Mouse (Mus musculus) brain, embryonic 14.5 days (tissue): ENCODE data around the gene Bcor.

Source experiments
- CTCF ChIP-seq: fragments of 200-500 bp; IDR thresholded peaks from 2 replicates; pipeline ENCODE4 v1.5.1; 2012; ENCODE audit warnings: inconsistent platforms, mild to moderate bottlenecking, moderate library complexity, borderline replicate concordance; ENCODE audit not compliant: insufficient read depth, insufficient read length; ENCODE audit errors: extremely low read depth
- POLR2A ChIP-seq: fragments of 200-500 bp; IDR thresholded peaks from 2 replicates; pipeline ENCODE4 v1.6.1; 2012; ENCODE audit warnings: mild to moderate bottlenecking, inconsistent platforms, borderline replicate concordance; ENCODE audit not compliant: poor library complexity, insufficient read depth, insufficient read length, severe bottlenecking; ENCODE audit errors: extremely low read depth

DNA sequence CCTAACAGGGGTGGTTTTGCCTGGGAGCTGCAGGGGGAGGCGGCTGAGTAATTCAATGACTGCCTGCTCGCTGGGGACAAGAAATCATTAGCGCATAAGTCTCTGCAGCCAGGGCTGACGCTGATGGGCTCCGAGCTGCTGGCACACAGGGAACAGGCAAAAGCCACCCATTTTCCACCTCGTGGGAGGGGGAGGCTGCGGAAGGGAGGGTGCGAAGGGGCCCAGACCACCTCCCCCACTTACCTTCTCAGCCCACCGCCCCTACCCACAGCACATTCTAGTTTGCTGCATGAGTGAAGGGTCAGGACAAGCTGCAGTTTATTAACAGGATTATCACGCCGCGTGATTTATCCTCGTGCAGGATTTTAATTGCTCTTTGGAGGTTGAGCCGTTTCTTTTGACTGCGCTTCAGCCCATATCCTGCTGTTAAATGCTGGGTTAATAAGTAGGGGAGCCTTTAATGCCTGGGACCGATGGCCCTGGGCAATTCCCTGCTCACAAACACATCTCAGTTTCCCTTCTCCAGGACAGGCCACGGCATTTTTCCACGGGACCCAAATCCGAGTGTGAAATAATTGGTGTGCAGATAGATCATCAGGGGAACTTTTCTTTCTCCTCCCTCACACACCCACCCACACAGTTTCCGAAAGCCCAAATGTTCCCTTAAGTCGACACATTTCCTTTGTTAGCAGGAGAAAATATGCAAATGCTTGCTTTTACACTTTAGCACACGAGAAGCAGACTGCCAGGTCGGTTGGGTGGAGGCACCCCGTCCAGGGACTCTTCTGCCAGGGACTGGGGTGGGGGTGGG is 97.8 kb downstream of the Bcor start:
- TF ChIP-seq CTCF (no peak), POLR2A (no peak)
